ENCODE assay signal across 8 mouse cellular contexts in genomic region chr14:60735848-60736547, GRCm38 (mm10). TPM values are rescaled to one million over a fixed set of nuclear protein-coding genes. Genes with fewer than 3 reads are reported as not detected.
DNase-seq lines count a peak whose midpoint lies in the region; ATAC-seq and TF ChIP-seq lines count a peak whose summit lies in the region.

No protein-coding gene starts in this region.

- peak; percentile 1; the same call in 1 of the 2 replicates for ATAC-seq in lung, postnatal 0 days
- no peak for ATAC-seq in forebrain, embryonic 14.5 days
- no peak for ATAC-seq in liver, embryonic 13.5 days (ENCODE audit: low read depth)
- ATAC-seq in stomach, embryonic 16.5 days (ENCODE audit: insufficient read depth, low FRiP score), result no peak

- H3K9ac ChIP-seq in lung, postnatal 0 days (replicated peaks; ENCODE audit: low read depth), result no peak overlapping the region
- peak overlapping the region; percentile 40 for H3K9ac ChIP-seq in forebrain, embryonic 14.5 days (ENCODE audit: low read length)
- 0 out of 2 replicates have a peak overlapping the region, but pooled peaks have one; percentile 6 for H3K9ac ChIP-seq in liver, embryonic 13.5 days
- 0 out of 2 replicates have a peak overlapping the region, but pooled peaks have one; percentile 2 for H3K9ac ChIP-seq in stomach, embryonic 16.5 days (ENCODE audit: low read length)

- TF ChIP-seq EP300 in lung, postnatal 0 days (IDR thresholded peaks at IDR 0.05), result no peak

- peak overlapping the region; percentile 3; the same call in 1 of the 2 replicates for H3K4me2 ChIP-seq in lung, postnatal 0 days (replicated peaks; ENCODE audit: low read depth, low read length)
- H3K4me2 ChIP-seq in forebrain, embryonic 14.5 days (ENCODE audit: low read length), result no peak overlapping the region
- H3K4me2 ChIP-seq in liver, embryonic 13.5 days, result peak overlapping the region; percentile 36
- 0 out of 2 replicates have a peak overlapping the region, but pooled peaks have one; percentile 1 for H3K4me2 ChIP-seq in stomach, embryonic 16.5 days (ENCODE audit: low read depth, low read length)

- no peaks in the 10 kb centered on the region for H3K9me3 ChIP-seq in lung, postnatal 0 days (ENCODE audit: low read length)
- no peaks in the 10 kb centered on the region for H3K9me3 ChIP-seq in forebrain, embryonic 14.5 days (replicated peaks; ENCODE audit: control insufficient read depth, low read length)
- H3K9me3 ChIP-seq in liver, embryonic 13.5 days (replicated peaks), result no peaks in the 10 kb centered on the region
- H3K9me3 ChIP-seq in stomach, embryonic 16.5 days (replicated peaks; ENCODE audit: control insufficient read depth, low read length), result no peaks in the 10 kb centered on the region

- H3K27me3 ChIP-seq in lung, postnatal 0 days (replicated peaks; ENCODE audit: insufficient read depth, low read length), result no peaks in the 10 kb centered on the region
- no peaks in the 10 kb centered on the region for H3K27me3 ChIP-seq in forebrain, embryonic 14.5 days (replicated peaks; ENCODE audit: control insufficient read depth, insufficient read depth, low read length)
- H3K27me3 ChIP-seq in liver, embryonic 13.5 days, result no peaks in the 10 kb centered on the region
- no peaks in the 10 kb centered on the region for H3K27me3 ChIP-seq in stomach, embryonic 16.5 days (ENCODE audit: control insufficient read depth, insufficient read depth, low read length)

- peaks cover 32% of the 10 kb centered on the region; the same call in 1 of the 2 replicates for H3K4me1 ChIP-seq in lung, postnatal 0 days (ENCODE audit: insufficient read depth, low read depth, low read length)
- H3K4me1 ChIP-seq in forebrain, embryonic 14.5 days (ENCODE audit: control insufficient read depth, insufficient read depth, low read length), result peaks cover 39% of the 10 kb centered on the region
- peaks cover 52% of the 10 kb centered on the region for H3K4me1 ChIP-seq in liver, embryonic 13.5 days (replicated peaks)
- H3K4me1 ChIP-seq in stomach, embryonic 16.5 days (ENCODE audit: control insufficient read depth, insufficient read depth, low read length), result peaks cover 59% of the 10 kb centered on the region

- H3K4me3 ChIP-seq in lung, postnatal 0 days (ENCODE audit: low read depth, low read length), result no peak overlapping the region
- H3K4me3 ChIP-seq in forebrain, embryonic 14.5 days (ENCODE audit: low read depth, low read length), result no peak overlapping the region
- no peak overlapping the region for H3K4me3 ChIP-seq in liver, embryonic 13.5 days (replicated peaks)
- no peak overlapping the region for H3K4me3 ChIP-seq in stomach, embryonic 16.5 days (replicated peaks; ENCODE audit: low read length)

- peak overlapping the region; percentile 87 for H3K27ac ChIP-seq in lung, postnatal 0 days (ENCODE audit: low read length)
- peak overlapping the region; percentile 70; the same call in 1 of the 2 replicates for H3K27ac ChIP-seq in forebrain, embryonic 14.5 days (ENCODE audit: low read depth, low read length)
- H3K27ac ChIP-seq in liver, embryonic 13.5 days, result peak overlapping the region; percentile 83
- H3K27ac ChIP-seq in stomach, embryonic 16.5 days (ENCODE audit: low read length), result peak overlapping the region; percentile 60

- 46% methylated on average over 13 of the region's 13 CpGs for WGBS in lung, postnatal 0 days
- 53% methylated on average over 13 of the region's 13 CpGs for WGBS in forebrain, embryonic 14.5 days
- 25% methylated on average over 13 of the region's 13 CpGs for whole genome bisulfite sequencing in liver, embryonic 13.5 days (ENCODE audit: insufficient replicate concordance)
- 54% methylated on average over 13 of the region's 13 CpGs for WGBS in stomach, embryonic 16.5 days

- no peaks in the 10 kb centered on the region for H3K36me3 ChIP-seq in lung, postnatal 0 days (ENCODE audit: insufficient read depth, low read length)
- H3K36me3 ChIP-seq in forebrain, embryonic 14.5 days (ENCODE audit: control insufficient read depth, insufficient read depth, low read length), result no peaks in the 10 kb centered on the region
- H3K36me3 ChIP-seq in liver, embryonic 13.5 days, result no peaks in the 10 kb centered on the region
- no peaks in the 10 kb centered on the region for H3K36me3 ChIP-seq in stomach, embryonic 16.5 days (ENCODE audit: control insufficient read depth, insufficient read depth, low read length)

- DNase-seq in lung, postnatal 0 days (ENCODE audit: low spot score), result no peak
- DNase-seq in lung, adult 18-20 months, result no peak
- no peak for DNase-seq in forebrain, embryonic 14.5 days (ENCODE audit: low spot score)
- DNase-seq in liver, embryonic 13.5 days, result no peak
- no peak for DNase-seq in layer of hippocampus, adult 9-10 months (ENCODE audit: low spot score)
- no peak for DNase-seq in cerebellum, adult 18-20 months
- DNase-seq in spleen, postnatal 10 days (ENCODE audit: low spot score in 2 of 2), result no peak

- no peak for TF ChIP-seq CTCF in lung, postnatal 0 days (IDR thresholded peaks at IDR 0.05)

RNA-seq across cellular contexts. Expression of gene C1qtnf9, which starts 31.9 kb away (rescaled TPM):
- polyA plus RNA-seq in lung, postnatal 0 days (2015; fragmentation: Nextera tagmentation; extraction: Ambion mirVana), result 0.45 and 0.77 TPM in 2 replicates
- polyA plus RNA-seq in forebrain, embryonic 14.5 days (2014; fragmentation: Nextera tagmentation; extraction: Ambion mirVana), result not detected in 2 replicates
- polyA plus RNA-seq in liver, embryonic 13.5 days (2015; fragmentation: Nextera tagmentation; extraction: Ambion mirVana), result 0.13 and 0.16 TPM in 2 replicates
- polyA plus RNA-seq in stomach, embryonic 16.5 days (2015; fragmentation: Nextera tagmentation; extraction: Ambion mirVana), result 3.6 and 4.0 TPM in 2 replicates

RNA-seq across cellular contexts. Expression of gene Mipep, which starts 48.4 kb away (rescaled TPM):
- 7.7 and 9.9 TPM in 2 replicates for polyA plus RNA-seq in lung, postnatal 0 days (2015; fragmentation: Nextera tagmentation; extraction: Ambion mirVana)
- 22.9 and 24.4 TPM in 2 replicates for polyA plus RNA-seq in forebrain, embryonic 14.5 days (2014; fragmentation: Nextera tagmentation; extraction: Ambion mirVana)
- polyA plus RNA-seq in liver, embryonic 13.5 days (2015; fragmentation: Nextera tagmentation; extraction: Ambion mirVana), result 13.5 and 16.3 TPM in 2 replicates
- polyA plus RNA-seq in stomach, embryonic 16.5 days (2015; fragmentation: Nextera tagmentation; extraction: Ambion mirVana), result 17.7 and 18.8 TPM in 2 replicates
